Mouse (Mus musculus) thymus, postnatal 0 days (tissue): Measurements from ENCODE around the gene D330020A13Rik. TPM values are rescaled to one million over a fixed set of nuclear protein-coding genes. Genes with fewer than 3 reads are reported as not detected.

ENCODE experiments used
- DNase-seq: peaks from one replicate; pipeline ENCODE4 v3.0.0-alpha.2; 2015; ENCODE audit warnings: low spot score
- polyA plus RNA-seq: library from polyadenylated mRNA; unstranded; fragments of >200 nt; fragmentation: Nextera tagmentation; extraction: Ambion mirVana; gene quantifications from 2 replicates; pipeline ENCODE4 v1.2.1, GENCODE M21; 2015

D330020A13Rik gene
- polyA plus RNA-seq: 0.13 TPM in 1 of 2 replicates, not detected in the other

GRCm38 (mm10) chr6:120294056-120294784 lies at the start of gene D330020A13Rik, which contains the start of gene B4galnt3:
Gene D330020A13Rik, plus strand, starts transcription at chr6:120294364.
Gene B4galnt3, minus strand, starts transcription at chr6:120294559.
- DNase-seq: peak; percentile 46

GRCm38 (mm10) chr6:120246676-120247075 lies 47.5 kb upstream of the D330020A13Rik start:
- DNase-seq: no peak

GRCm38 (mm10) chr6:120249831-120250230 lies 44.3 kb upstream of the D330020A13Rik start:
- no peak for DNase-seq

- no peak for DNase-seq
These were observed 43.2 kb upstream of the D330020A13Rik start for GRCm38 (mm10) chr6:120251010-120251409.

GRCm38 (mm10) chr6:120252741-120253140 lies 41.4 kb upstream of the D330020A13Rik start:
- DNase-seq: no peak

- DNase-seq: no peak
These were observed 39.5 kb upstream of the D330020A13Rik start for GRCm38 (mm10) chr6:120254640-120255039.

- no peak for DNase-seq
These were observed 39.0 kb upstream of the D330020A13Rik start for GRCm38 (mm10) chr6:120255144-120255543.

- no peak for DNase-seq
These were observed 38.5 kb upstream of the D330020A13Rik start for GRCm38 (mm10) chr6:120255701-120256100.

GRCm38 (mm10) chr6:120256431-120256935 lies 37.7 kb upstream of the D330020A13Rik start:
- DNase-seq: no peak

GRCm38 (mm10) chr6:120259481-120259880 lies 34.7 kb upstream of the D330020A13Rik start:
- DNase-seq: no peak

- no peak for DNase-seq
These were observed 31.2 kb upstream of the D330020A13Rik start for GRCm38 (mm10) chr6:120262886-120263531.

- no peak for DNase-seq
These were observed 30.6 kb upstream of the D330020A13Rik start for GRCm38 (mm10) chr6:120263608-120264007.

- DNase-seq: no peak
These were observed 30.0 kb upstream of the D330020A13Rik start for GRCm38 (mm10) chr6:120264151-120264550.

- DNase-seq: no peak
These were observed 20.0 kb upstream of the D330020A13Rik start for GRCm38 (mm10) chr6:120274181-120274580.

GRCm38 (mm10) chr6:120274887-120275286 lies 19.3 kb upstream of the D330020A13Rik start:
- no peak for DNase-seq

- no peak for DNase-seq
These were observed 18.9 kb upstream of the D330020A13Rik start for GRCm38 (mm10) chr6:120275301-120275700.

GRCm38 (mm10) chr6:120276874-120277449 lies 17.2 kb upstream of the D330020A13Rik start:
- no peak for DNase-seq

GRCm38 (mm10) chr6:120287279-120287678 lies 6.9 kb upstream of the D330020A13Rik start:
- no peak for DNase-seq

GRCm38 (mm10) chr6:120288541-120288940 lies 5.6 kb upstream of the D330020A13Rik start:
- DNase-seq: no peak

- DNase-seq: no peak
These were observed 4.7 kb upstream of the D330020A13Rik start for GRCm38 (mm10) chr6:120289430-120289829.

GRCm38 (mm10) chr6:120291396-120292009 lies 2.7 kb upstream of the D330020A13Rik start:
- DNase-seq: no peak

- peak; percentile 8 for DNase-seq
These were observed 595 bp downstream of the D330020A13Rik start for GRCm38 (mm10) chr6:120294785-120295133.
